Mouse (Mus musculus): ENCODE results near the gene Apod. TPM values are rescaled to one million over a fixed set of nuclear protein-coding genes. Genes with fewer than 3 reads are reported as not detected.
"Not testable (repeated sequence)": the region's sequence is repeated elsewhere in the genome, so short reads cannot be mapped to it uniquely, and the experiment has no call there.

Gene Apod
- polyA plus RNA-seq, 1 experiment from 2014 or later, result 42.1 TPM

DNA sequence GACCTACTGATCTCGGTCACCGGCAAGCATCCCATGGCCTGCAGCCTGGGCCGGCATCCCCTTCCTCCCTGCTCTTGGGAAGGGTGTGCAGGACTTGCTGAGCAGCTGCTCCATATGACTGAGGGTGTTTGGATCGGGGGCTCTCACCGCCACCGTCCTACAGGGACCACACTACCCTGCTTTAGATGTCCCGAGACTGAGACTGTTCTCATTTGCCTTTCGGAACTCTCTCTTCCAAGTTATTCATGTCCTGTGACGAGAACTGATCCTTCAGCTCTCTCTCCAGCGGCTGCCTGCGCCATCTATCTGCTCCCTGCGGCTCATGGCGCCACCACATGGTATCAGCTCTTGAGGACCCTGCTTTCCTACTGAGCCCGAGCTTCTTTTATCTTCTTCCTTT lies 33.0 kb upstream of the Apod start:
- peak overlapping the region; percentile 48 for H3K9ac ChIP-seq (ENCODE audit: low read length)
- 0 out of 2 replicates have a peak overlapping the region, but pooled peaks have one; percentile 8 for H3K4me3 ChIP-seq (ENCODE audit: low read depth, low read length)
- 9% methylated on average over 14 of the region's 14 CpGs for WGBS
- H3K4me2 ChIP-seq (ENCODE audit: low read depth, low read length, severe bottlenecking), result peak overlapping the region; percentile 31; the same call in 1 of the 2 replicates
- no peaks in the 10 kb centered on the region for H3K9me3 ChIP-seq (ENCODE audit: control insufficient read depth, low read length)
- no peaks in the 10 kb centered on the region for H3K36me3 ChIP-seq (ENCODE audit: control insufficient read depth, insufficient read depth, low read length)
- DNase-seq (ENCODE audit: low spot score) (peak; percentile 66), ATAC-seq (replicated peaks; ENCODE audit: low FRiP score) (0 out of 2 replicates have a peak, but pooled peaks have one; percentile 39)
- H3K27me3 ChIP-seq (ENCODE audit: control insufficient read depth, insufficient read depth, low read length), result no peaks in the 10 kb centered on the region
- no peaks in the 10 kb centered on the region for H3K4me1 ChIP-seq (replicated peaks; ENCODE audit: control insufficient read depth, insufficient read depth, low read length)
- H3K27ac ChIP-seq (ENCODE audit: low read depth, low read length), result no peak overlapping the region

DNA sequence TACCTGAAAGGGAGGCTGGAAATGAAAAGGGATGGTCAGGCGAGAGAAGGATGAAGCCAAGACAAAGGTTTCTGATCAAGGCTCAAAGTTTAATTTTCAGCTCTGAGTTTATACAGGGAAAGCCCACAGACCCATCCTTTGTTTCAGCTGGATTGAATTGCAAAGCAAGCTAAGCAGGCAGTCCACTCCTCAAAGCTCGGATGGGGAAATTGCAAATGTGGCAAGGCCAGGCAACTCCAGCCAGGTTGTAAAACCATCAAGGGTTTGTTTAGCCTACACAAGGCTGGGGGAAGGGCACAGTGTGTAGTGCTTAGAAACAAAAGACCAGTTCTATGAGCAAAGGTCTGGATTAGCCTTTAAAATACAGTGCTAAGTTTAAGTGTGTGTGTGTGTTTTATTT lies 28.4 kb upstream of the Apod start:
- H3K36me3 ChIP-seq (ENCODE audit: control insufficient read depth, insufficient read depth, low read length), result no peaks in the 10 kb centered on the region
- H3K27me3 ChIP-seq (ENCODE audit: control insufficient read depth, insufficient read depth, low read length), result no peaks in the 10 kb centered on the region
- 0 out of 2 replicates have a peak, but pooled peaks cover 2% of the 10 kb centered on the region for H3K4me1 ChIP-seq (replicated peaks; ENCODE audit: control insufficient read depth, insufficient read depth, low read length)
- H3K27ac ChIP-seq (ENCODE audit: low read depth, low read length), result no peak overlapping the region
- H3K4me3 ChIP-seq (ENCODE audit: low read depth, low read length), result no peak overlapping the region
- H3K4me2 ChIP-seq (ENCODE audit: low read depth, low read length, severe bottlenecking), result no peak overlapping the region
- 24% methylated on average over 2 of the region's 2 CpGs for WGBS
- ATAC-seq (replicated peaks; ENCODE audit: low FRiP score) (no peak), DNase-seq (ENCODE audit: low spot score) (no peak)
- H3K9ac ChIP-seq (ENCODE audit: low read length), result no peak overlapping the region
- H3K9me3 ChIP-seq (ENCODE audit: control insufficient read depth, low read length), result no peaks in the 10 kb centered on the region

GRCm38 (mm10) chr16:31342556-31342955 lies 27.9 kb upstream of the Apod start:
- H3K27me3 ChIP-seq (ENCODE audit: control insufficient read depth, insufficient read depth, low read length), result no peaks in the 10 kb centered on the region
- no peak for ATAC-seq (replicated peaks; ENCODE audit: low FRiP score)
- no peaks in the 10 kb centered on the region for H3K36me3 ChIP-seq (ENCODE audit: control insufficient read depth, insufficient read depth, low read length)
- no peak overlapping the region for H3K4me3 ChIP-seq (ENCODE audit: low read depth, low read length)
- H3K27ac ChIP-seq (ENCODE audit: low read depth, low read length), result no peak overlapping the region
- H3K9me3 ChIP-seq (ENCODE audit: control insufficient read depth, low read length), result no peaks in the 10 kb centered on the region
- no peak overlapping the region for H3K9ac ChIP-seq (ENCODE audit: low read length)
- H3K4me1 ChIP-seq (replicated peaks; ENCODE audit: control insufficient read depth, insufficient read depth, low read length), result 0 out of 2 replicates have a peak, but pooled peaks cover 2% of the 10 kb centered on the region
- 24% methylated on average over 5 of the region's 5 CpGs for WGBS
- no peak for DNase-seq (ENCODE audit: low spot score)
- H3K4me2 ChIP-seq (ENCODE audit: low read depth, low read length, severe bottlenecking), result no peak overlapping the region

- no peak for ATAC-seq (replicated peaks; ENCODE audit: low FRiP score)
- WGBS, result 53% methylated on average over 5 of the region's 5 CpGs
- DNase-seq (ENCODE audit: low spot score), result no peak
- H3K9me3 ChIP-seq (ENCODE audit: control insufficient read depth, low read length), result no peaks in the 10 kb centered on the region
- H3K4me3 ChIP-seq (ENCODE audit: low read depth, low read length), result no peak overlapping the region
- H3K36me3 ChIP-seq (ENCODE audit: control insufficient read depth, insufficient read depth, low read length), result no peaks in the 10 kb centered on the region
- H3K9ac ChIP-seq (ENCODE audit: low read length), result no peak overlapping the region
- H3K4me2 ChIP-seq (ENCODE audit: low read depth, low read length, severe bottlenecking), result no peak overlapping the region
- H3K27ac ChIP-seq (ENCODE audit: low read depth, low read length), result no peak overlapping the region
- no peaks in the 10 kb centered on the region for H3K27me3 ChIP-seq (ENCODE audit: control insufficient read depth, insufficient read depth, low read length)
- H3K4me1 ChIP-seq (replicated peaks; ENCODE audit: control insufficient read depth, insufficient read depth, low read length), result 0 out of 2 replicates have a peak, but pooled peaks cover 2% of the 10 kb centered on the region
Observed at GRCm38 (mm10) chr16:31339332-31339731, 24.7 kb upstream of the Apod start.

GRCm38 (mm10) chr16:31337956-31338355 lies 23.3 kb upstream of the Apod start:
- H3K9ac ChIP-seq (ENCODE audit: low read length), result no peak overlapping the region
- H3K4me2 ChIP-seq (ENCODE audit: low read depth, low read length, severe bottlenecking), result no peak overlapping the region
- ATAC-seq (replicated peaks; ENCODE audit: low FRiP score) (no peak), DNase-seq (ENCODE audit: low spot score) (no peak)
- H3K9me3 ChIP-seq (ENCODE audit: control insufficient read depth, low read length), result no peaks in the 10 kb centered on the region
- H3K36me3 ChIP-seq (ENCODE audit: control insufficient read depth, insufficient read depth, low read length), result no peaks in the 10 kb centered on the region
- 33% methylated on average over 3 of the region's 3 CpGs for WGBS
- H3K4me1 ChIP-seq (replicated peaks; ENCODE audit: control insufficient read depth, insufficient read depth, low read length), result 0 out of 2 replicates have a peak, but pooled peaks cover 2% of the 10 kb centered on the region
- no peak overlapping the region for H3K27ac ChIP-seq (ENCODE audit: low read depth, low read length)
- H3K27me3 ChIP-seq (ENCODE audit: control insufficient read depth, insufficient read depth, low read length), result no peaks in the 10 kb centered on the region
- H3K4me3 ChIP-seq (ENCODE audit: low read depth, low read length), result no peak overlapping the region

GRCm38 (mm10) chr16:31334796-31335195 lies 20.2 kb upstream of the Apod start:
- Histone ChIP-seq H3K4me3 (ENCODE audit: low read depth, low read length) (no peak overlapping the region), H3K9me3 (ENCODE audit: control insufficient read depth, low read length) (no peaks in the 10 kb centered on the region), H3K4me1 (replicated peaks; ENCODE audit: control insufficient read depth, insufficient read depth, low read length) (no peaks in the 10 kb centered on the region), H3K36me3 (ENCODE audit: control insufficient read depth, insufficient read depth, low read length) (no peaks in the 10 kb centered on the region), H3K9ac (ENCODE audit: low read length) (no peak overlapping the region), H3K4me2 (ENCODE audit: low read depth, low read length, severe bottlenecking) (no peak overlapping the region), H3K27me3 (ENCODE audit: control insufficient read depth, insufficient read depth, low read length) (no peaks in the 10 kb centered on the region), H3K27ac (ENCODE audit: low read depth, low read length) (no peak overlapping the region)
- 17% methylated on average over 5 of the region's 5 CpGs for WGBS
- DNase-seq (ENCODE audit: low spot score), result no peak
- no peak for ATAC-seq (replicated peaks; ENCODE audit: low FRiP score)

- no peak for DNase-seq (ENCODE audit: low spot score)
- no peaks in the 10 kb centered on the region for H3K27me3 ChIP-seq (ENCODE audit: control insufficient read depth, insufficient read depth, low read length)
- no peak overlapping the region for H3K9ac ChIP-seq (ENCODE audit: low read length)
- no peaks in the 10 kb centered on the region for H3K4me1 ChIP-seq (replicated peaks; ENCODE audit: control insufficient read depth, insufficient read depth, low read length)
- no peaks in the 10 kb centered on the region for H3K9me3 ChIP-seq (ENCODE audit: control insufficient read depth, low read length)
- H3K4me3 ChIP-seq (ENCODE audit: low read depth, low read length), result no peak overlapping the region
- H3K36me3 ChIP-seq (ENCODE audit: control insufficient read depth, insufficient read depth, low read length), result no peaks in the 10 kb centered on the region
- no peak overlapping the region for H3K27ac ChIP-seq (ENCODE audit: low read depth, low read length)
- no peak for ATAC-seq (replicated peaks; ENCODE audit: low FRiP score)
- no peak overlapping the region for H3K4me2 ChIP-seq (ENCODE audit: low read depth, low read length, severe bottlenecking)
Observed at GRCm38 (mm10) chr16:31332586-31332985, 18.0 kb upstream of the Apod start.

DNA sequence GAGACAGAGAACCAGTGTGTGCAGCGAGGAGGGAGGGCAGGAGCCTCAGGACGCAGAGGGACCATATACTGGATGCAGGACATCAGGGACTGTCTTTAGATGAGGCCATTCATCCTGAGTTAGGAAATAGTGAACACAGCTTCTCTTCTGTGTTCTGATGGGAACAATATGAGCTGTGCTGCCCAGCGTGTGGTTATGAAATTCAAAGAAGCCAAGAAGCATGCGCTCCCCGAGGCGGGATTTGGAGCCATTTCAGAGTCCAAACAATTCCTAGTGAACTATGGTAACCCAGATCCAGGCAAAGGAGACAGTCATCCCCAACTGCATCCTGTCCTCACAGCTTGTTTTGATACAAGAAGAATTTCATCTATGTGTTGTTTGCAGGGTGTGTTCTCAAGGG lies 16.4 kb upstream of the Apod start:
- H3K27me3 ChIP-seq (ENCODE audit: control insufficient read depth, insufficient read depth, low read length); H3K36me3 ChIP-seq (ENCODE audit: control insufficient read depth, insufficient read depth, low read length); H3K27ac ChIP-seq (ENCODE audit: low read depth, low read length); ATAC-seq (replicated peaks; ENCODE audit: low FRiP score); H3K9ac ChIP-seq (ENCODE audit: low read length); H3K9me3 ChIP-seq (ENCODE audit: control insufficient read depth, low read length); DNase-seq (ENCODE audit: low spot score); H3K4me2 ChIP-seq (ENCODE audit: low read depth, low read length, severe bottlenecking); H3K4me3 ChIP-seq (ENCODE audit: low read depth, low read length); H3K4me1 ChIP-seq (replicated peaks; ENCODE audit: control insufficient read depth, insufficient read depth, low read length): not testable (repeated sequence)
- WGBS, result 97% methylated on average over 6 of the region's 6 CpGs

GRCm38 (mm10) chr16:31329668-31330067 lies 15.1 kb upstream of the Apod start:
- DNase-seq (ENCODE audit: low spot score) (no peak), ATAC-seq (replicated peaks; ENCODE audit: low FRiP score) (no peak)
- no peaks in the 10 kb centered on the region for H3K27me3 ChIP-seq (ENCODE audit: control insufficient read depth, insufficient read depth, low read length)
- no peak overlapping the region for H3K4me2 ChIP-seq (ENCODE audit: low read depth, low read length, severe bottlenecking)
- no peak overlapping the region for H3K27ac ChIP-seq (ENCODE audit: low read depth, low read length)
- no peaks in the 10 kb centered on the region for H3K36me3 ChIP-seq (ENCODE audit: control insufficient read depth, insufficient read depth, low read length)
- WGBS, result 70% methylated on average over 2 of the region's 2 CpGs
- H3K4me3 ChIP-seq (ENCODE audit: low read depth, low read length), result no peak overlapping the region
- no peak overlapping the region for H3K9ac ChIP-seq (ENCODE audit: low read length)
- H3K4me1 ChIP-seq (replicated peaks; ENCODE audit: control insufficient read depth, insufficient read depth, low read length), result no peaks in the 10 kb centered on the region
- H3K9me3 ChIP-seq (ENCODE audit: control insufficient read depth, low read length), result no peaks in the 10 kb centered on the region

Measured in forebrain, embryonic 11.5 days (tissue).